Comparison of ENCODE assay signal across 33 mouse cellular contexts in genomic region chr4:42973868-42974267, GRCm38 (mm10). TPM values are rescaled to one million over a fixed set of nuclear protein-coding genes. Genes with fewer than 3 reads are reported as not detected.
DNase-seq lines count a peak whose midpoint lies in the region; ATAC-seq and TF ChIP-seq lines count a peak whose summit lies in the region.
"Had no signal": no experiment of that assay in that cellular context is flagged by ENCODE, and none has a peak within 500 bp of the region (broad histone marks: within the 10 kb centered on the region; RNA-seq: fewer than 3 reads in every experiment).

No protein-coding gene starts in this region.

- no peak overlapping the region for H3K4me2 ChIP-seq in embryonic facial prominence, embryonic 13.5 days
- H3K4me2 ChIP-seq in lung, postnatal 0 days (replicated peaks; ENCODE audit: low read depth, low read length) = no peak overlapping the region
- H3K4me2 ChIP-seq: embryonic facial prominence, embryonic 15.5 days; heart, embryonic 15.5 days; hindbrain, embryonic 13.5 days; intestine, embryonic 15.5 days; kidney, embryonic 15.5 days had no signal

- DNase-seq in adrenal gland, adult 2 months = peak; percentile 23
- no peak for DNase-seq in adrenal gland, postnatal 4 days (ENCODE audit: low spot score in 2 of 2)
- no peak for DNase-seq in embryonic facial prominence, embryonic 10.5 days (ENCODE audit: low spot score)
- DNase-seq in heart, embryonic 10.5 days (ENCODE audit: low spot score) = peak; percentile 1
- no peak for DNase-seq in heart, adult 8-10 months (ENCODE audit: low spot score)
- DNase-seq in lung, postnatal 0 days (ENCODE audit: low spot score) = no peak
- no peak for DNase-seq in lung, postnatal 4 days
- DNase-seq: B cell, adult 2 months; cerebellum, adult 11-12 months; cerebellum, adult 8-10 months; cerebellum, postnatal 10 days; cerebellum, postnatal 36 days; embryo, embryonic 11 days; gastrocnemius, postnatal 10 days; gastrocnemius, postnatal 36 days; heart, postnatal 14 days; kidney, adult 11 months; kidney, adult 8-10 months had no signal

- H3K9me3 ChIP-seq in embryonic facial prominence, embryonic 13.5 days = no peaks in the 10 kb centered on the region
- H3K9me3 ChIP-seq in embryonic facial prominence, embryonic 10.5 days = no peaks in the 10 kb centered on the region
- H3K9me3 ChIP-seq in heart, embryonic 10.5 days = no peaks in the 10 kb centered on the region
- no peaks in the 10 kb centered on the region for H3K9me3 ChIP-seq in lung, postnatal 0 days (ENCODE audit: low read length)
- H3K9me3 ChIP-seq: embryonic facial prominence, embryonic 15.5 days; G1E; heart, embryonic 15.5 days; hindbrain, embryonic 10.5 days; hindbrain, embryonic 13.5 days; intestine, embryonic 15.5 days; kidney, embryonic 15.5 days had no signal

- no peaks in the 10 kb centered on the region for H3K4me1 ChIP-seq in embryonic facial prominence, embryonic 13.5 days
- no peaks in the 10 kb centered on the region for H3K4me1 ChIP-seq in embryonic facial prominence, embryonic 10.5 days
- H3K4me1 ChIP-seq in heart, embryonic 10.5 days = peaks cover 14% of the 10 kb centered on the region
- H3K4me1 ChIP-seq in lung, postnatal 0 days (ENCODE audit: insufficient read depth, low read depth, low read length) = no peaks in the 10 kb centered on the region
- H3K4me1 ChIP-seq: embryonic facial prominence, embryonic 15.5 days; hindbrain, embryonic 10.5 days; hindbrain, embryonic 13.5 days; intestine, embryonic 15.5 days; kidney, embryonic 15.5 days had no signal

- TF ChIP-seq CTCF in lung, postnatal 0 days (IDR thresholded peaks at IDR 0.05) = no peak

- peak overlapping the region; percentile 22; the same call in 1 of the 2 replicates for H3K27ac ChIP-seq in embryonic facial prominence, embryonic 13.5 days
- no peak overlapping the region for H3K27ac ChIP-seq in embryonic facial prominence, embryonic 10.5 days (replicated peaks)
- H3K27ac ChIP-seq in heart, embryonic 10.5 days = 0 out of 2 replicates have a peak overlapping the region, but pooled peaks have one; percentile 42
- H3K27ac ChIP-seq in lung, postnatal 0 days (ENCODE audit: low read length) = peak overlapping the region; percentile 43; the same call in 1 of the 2 replicates
- H3K27ac ChIP-seq: embryonic facial prominence, embryonic 15.5 days; heart, embryonic 15.5 days; hindbrain, embryonic 10.5 days; hindbrain, embryonic 13.5 days; intestine, embryonic 15.5 days; kidney, embryonic 15.5 days had no signal

- H3K9ac ChIP-seq in embryonic facial prominence, embryonic 13.5 days = no peak overlapping the region
- H3K9ac ChIP-seq in lung, postnatal 0 days (replicated peaks; ENCODE audit: low read depth) = no peak overlapping the region
- H3K9ac ChIP-seq: embryonic facial prominence, embryonic 15.5 days; heart, embryonic 15.5 days; hindbrain, embryonic 13.5 days; intestine, embryonic 15.5 days; kidney, embryonic 15.5 days had no signal

- H3K36me3 ChIP-seq in embryonic facial prominence, embryonic 13.5 days = peaks cover 30% of the 10 kb centered on the region
- H3K36me3 ChIP-seq in embryonic facial prominence, embryonic 10.5 days (replicated peaks) = peaks cover 37% of the 10 kb centered on the region
- peaks cover 18% of the 10 kb centered on the region for H3K36me3 ChIP-seq in heart, embryonic 10.5 days
- H3K36me3 ChIP-seq in lung, postnatal 0 days (ENCODE audit: insufficient read depth, low read length) = no peaks in the 10 kb centered on the region; the same call in 1 of the 2 replicates

- H3K27me3 ChIP-seq in embryonic facial prominence, embryonic 13.5 days = no peaks in the 10 kb centered on the region
- H3K27me3 ChIP-seq in embryonic facial prominence, embryonic 10.5 days (replicated peaks; ENCODE audit: low read depth, poor library complexity, severe bottlenecking) = no peaks in the 10 kb centered on the region
- no peaks in the 10 kb centered on the region for H3K27me3 ChIP-seq in heart, embryonic 10.5 days (ENCODE audit: insufficient read depth, poor library complexity, severe bottlenecking)
- H3K27me3 ChIP-seq in lung, postnatal 0 days (replicated peaks; ENCODE audit: insufficient read depth, low read length) = no peaks in the 10 kb centered on the region
- H3K27me3 ChIP-seq: CH12.LX; embryonic facial prominence, embryonic 15.5 days; heart, embryonic 15.5 days; hindbrain, embryonic 13.5 days; intestine, embryonic 15.5 days; kidney, embryonic 15.5 days; Patski had no signal

- 75% methylated on average over 5 of the region's 5 CpGs for WGBS in embryonic facial prominence, embryonic 13.5 days
- 81% methylated on average over 5 of the region's 5 CpGs for WGBS in embryonic facial prominence, embryonic 10.5 days
- 52% methylated on average over 5 of the region's 5 CpGs for WGBS in heart, embryonic 10.5 days
- 68% methylated on average over 5 of the region's 5 CpGs for WGBS in lung, postnatal 0 days

- no peak overlapping the region for H3K4me3 ChIP-seq in embryonic facial prominence, embryonic 13.5 days
- no peak overlapping the region for H3K4me3 ChIP-seq in embryonic facial prominence, embryonic 10.5 days
- no peak overlapping the region for H3K4me3 ChIP-seq in heart, embryonic 10.5 days
- no peak overlapping the region for H3K4me3 ChIP-seq in lung, postnatal 0 days (ENCODE audit: low read depth, low read length)
- H3K4me3 ChIP-seq: embryonic facial prominence, embryonic 15.5 days; heart, embryonic 15.5 days; hindbrain, embryonic 10.5 days; hindbrain, embryonic 13.5 days; intestine, embryonic 15.5 days; kidney, embryonic 15.5 days had no signal

- ATAC-seq in embryonic facial prominence, embryonic 13.5 days (ENCODE audit: insufficient number of reproducible peaks, insufficient read depth, low FRiP score, low TSS enrichment, low read depth) = no peak
- ATAC-seq in lung, postnatal 0 days = no peak
- ATAC-seq: forebrain, embryonic 16.5 days; hindbrain, embryonic 16.5 days; intestine, embryonic 15.5 days; Patski had no signal

- TF ChIP-seq EP300 in lung, postnatal 0 days (IDR thresholded peaks at IDR 0.05) = no peak

RNA-seq across cellular contexts. Expression of gene 1700022I11Rik, which starts 4.5 kb away (rescaled TPM):
- not detected for total RNA-seq in adrenal gland, adult 2 months (2021)
- not detected in 2 replicates for polyA plus RNA-seq in adrenal gland, adult 2 months (2012; rRNA removed)
- not detected for total RNA-seq in adrenal gland, postnatal 4 days (2021)
- 0.25 and 1.2 TPM in 2 replicates for polyA plus RNA-seq in embryonic facial prominence, embryonic 13.5 days (2015; fragmentation: Nextera tagmentation; extraction: Ambion mirVana)
- polyA plus RNA-seq in embryonic facial prominence, embryonic 10.5 days (2016; fragmentation: Nextera tagmentation; extraction: Ambion mirVana) = 0.54 and 0.76 TPM in 2 replicates
- 0.25 and 0.70 TPM in 2 replicates for polyA plus RNA-seq in heart, embryonic 10.5 days (2016; fragmentation: Nextera tagmentation; extraction: Ambion mirVana)
- not detected for total RNA-seq in heart, adult 8-10 months (2022)
- polyA plus RNA-seq in lung, postnatal 0 days (2015; fragmentation: Nextera tagmentation; extraction: Ambion mirVana) = 0.30 TPM in 1 of 2 replicates, not detected in the other
- total RNA-seq: gastrocnemius, adult 18-20 months; gastrocnemius, postnatal 10 days; gastrocnemius, postnatal 36 days; heart, postnatal 14 days had no signal
- polyA plus RNA-seq: brain, embryonic 14.5 days; cortical plate, adult 2 months; G1E; Patski had no signal

RNA-seq across cellular contexts. Expression of gene Dnajb5, which starts 24.3 kb away (rescaled TPM):
- 10 to 100 TPM; 17.7 to 18.3 TPM for total RNA-seq in adrenal gland, adult 2 months (2021)
- 7.4 TPM in 2 replicates for polyA plus RNA-seq in adrenal gland, adult 2 months (2012; rRNA removed)
- total RNA-seq in adrenal gland, postnatal 4 days (2021) = 10 to 100 TPM; 17.7 to 19.1 TPM
- polyA plus RNA-seq in embryonic facial prominence, embryonic 13.5 days (2015; fragmentation: Nextera tagmentation; extraction: Ambion mirVana) = 7.2 and 8.0 TPM in 2 replicates
- 10.3 and 10.9 TPM in 2 replicates for polyA plus RNA-seq in embryonic facial prominence, embryonic 10.5 days (2016; fragmentation: Nextera tagmentation; extraction: Ambion mirVana)
- 11.4 and 12.3 TPM in 2 replicates for polyA plus RNA-seq in heart, embryonic 10.5 days (2016; fragmentation: Nextera tagmentation; extraction: Ambion mirVana)
- total RNA-seq in heart, adult 8-10 months (2022) = 100 to 1,000 TPM in 2 of 4 experiments, 10 to 100 TPM in 2; 65.1 to 119 (median 88.0) TPM
- polyA plus RNA-seq in lung, postnatal 0 days (2015; fragmentation: Nextera tagmentation; extraction: Ambion mirVana) = 5.7 and 6.2 TPM in 2 replicates

RNA-seq across cellular contexts. Expression of gene Vcp, which starts 26.4 kb away (rescaled TPM):
- 100 to 1,000 TPM; 305 to 320 TPM for total RNA-seq in adrenal gland, adult 2 months (2021)
- 671 and 857 TPM in 2 replicates for polyA plus RNA-seq in adrenal gland, adult 2 months (2012; rRNA removed)
- 100 to 1,000 TPM; 283 to 294 TPM for total RNA-seq in adrenal gland, postnatal 4 days (2021)
- 530 and 567 TPM in 2 replicates for polyA plus RNA-seq in embryonic facial prominence, embryonic 13.5 days (2015; fragmentation: Nextera tagmentation; extraction: Ambion mirVana)
- polyA plus RNA-seq in embryonic facial prominence, embryonic 10.5 days (2016; fragmentation: Nextera tagmentation; extraction: Ambion mirVana) = 664 and 683 TPM in 2 replicates
- polyA plus RNA-seq in heart, embryonic 10.5 days (2016; fragmentation: Nextera tagmentation; extraction: Ambion mirVana) = 588 and 628 TPM in 2 replicates
- 100 to 1,000 TPM; 255 to 280 (median 263) TPM for total RNA-seq in heart, adult 8-10 months (2022)
- 242 and 262 TPM in 2 replicates for polyA plus RNA-seq in lung, postnatal 0 days (2015; fragmentation: Nextera tagmentation; extraction: Ambion mirVana)

RNA-seq across cellular contexts. Expression of gene Fancg, which starts 36.4 kb away (rescaled TPM):
- total RNA-seq in adrenal gland, adult 2 months (2021) = 1 to 10 TPM; 7.7 to 8.9 TPM
- polyA plus RNA-seq in adrenal gland, adult 2 months (2012; rRNA removed) = 10.8 and 13.5 TPM in 2 replicates
- total RNA-seq in adrenal gland, postnatal 4 days (2021) = 10 to 100 TPM; 11.7 to 14.9 TPM
- polyA plus RNA-seq in embryonic facial prominence, embryonic 13.5 days (2015; fragmentation: Nextera tagmentation; extraction: Ambion mirVana) = 18.6 and 26.6 TPM in 2 replicates
- 25.3 and 26.0 TPM in 2 replicates for polyA plus RNA-seq in embryonic facial prominence, embryonic 10.5 days (2016; fragmentation: Nextera tagmentation; extraction: Ambion mirVana)
- 13.9 and 18.0 TPM in 2 replicates for polyA plus RNA-seq in heart, embryonic 10.5 days (2016; fragmentation: Nextera tagmentation; extraction: Ambion mirVana)
- total RNA-seq in heart, adult 8-10 months (2022) = 1 to 10 TPM; 1.7 to 2.8 (median 2.2) TPM
- 6.4 and 7.9 TPM in 2 replicates for polyA plus RNA-seq in lung, postnatal 0 days (2015; fragmentation: Nextera tagmentation; extraction: Ambion mirVana)

RNA-seq across cellular contexts. Expression of gene Pigo, which starts 51.8 kb away (rescaled TPM):
- total RNA-seq in adrenal gland, adult 2 months (2021) = 10 to 100 TPM; 16.5 to 20.2 TPM
- 21.3 and 25.4 TPM in 2 replicates for polyA plus RNA-seq in adrenal gland, adult 2 months (2012; rRNA removed)
- total RNA-seq in adrenal gland, postnatal 4 days (2021) = 10 to 100 TPM; 21.7 to 25.0 TPM
- polyA plus RNA-seq in embryonic facial prominence, embryonic 13.5 days (2015; fragmentation: Nextera tagmentation; extraction: Ambion mirVana) = 24.4 and 27.8 TPM in 2 replicates
- 25.8 and 27.3 TPM in 2 replicates for polyA plus RNA-seq in embryonic facial prominence, embryonic 10.5 days (2016; fragmentation: Nextera tagmentation; extraction: Ambion mirVana)
- polyA plus RNA-seq in heart, embryonic 10.5 days (2016; fragmentation: Nextera tagmentation; extraction: Ambion mirVana) = 18.4 and 21.0 TPM in 2 replicates
- 10 to 100 TPM; 19.6 to 27.4 (median 23.6) TPM for total RNA-seq in heart, adult 8-10 months (2022)
- 9.5 and 9.8 TPM in 2 replicates for polyA plus RNA-seq in lung, postnatal 0 days (2015; fragmentation: Nextera tagmentation; extraction: Ambion mirVana)

Comparison
In these comparisons a context has a peak if more than half of its experiments do, and no peak if none do; other contexts are left out.
1. DNase-seq: peak in adrenal gland, adult 2 months (single experiment) and heart, embryonic 10.5 days (single experiment); none in adrenal gland, postnatal 4 days (0 of 2), embryonic facial prominence, embryonic 10.5 days (single experiment), heart, adult 8-10 months (single experiment), lung, postnatal 0 days (single experiment) and lung, postnatal 4 days (0 of 2).